Mouse (Mus musculus): Measurements from ENCODE around the gene Hoga1.

DNA sequence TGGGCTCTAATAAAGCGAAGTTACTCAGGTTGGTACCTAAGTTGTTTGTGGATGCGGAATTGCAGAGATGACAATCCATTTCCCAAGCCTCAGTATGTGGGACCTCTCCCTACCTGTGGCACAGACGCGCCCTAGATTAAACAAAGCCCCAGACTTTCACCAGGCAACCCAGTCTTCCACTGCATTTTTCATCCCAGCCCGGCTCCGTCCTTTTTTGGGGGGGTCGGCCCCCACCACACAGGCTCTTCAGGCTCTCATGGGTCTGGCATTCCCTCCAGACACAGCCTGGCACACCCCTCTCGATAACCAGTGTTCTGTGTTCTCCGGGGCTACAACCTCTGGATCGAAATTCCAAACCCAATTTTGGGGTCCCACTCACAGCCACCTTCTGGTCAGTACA is 40.3 kb downstream of the Hoga1 start:
- TF ChIP-seq POLR2A (IDR thresholded peaks at IDR 0.05; ENCODE audit: insufficient read depth, low read depth, low read length) (no peak), CTCF (IDR thresholded peaks at IDR 0.05; ENCODE audit: insufficient read depth, low read depth, low read length) (no peak)

All from olfactory bulb, adult 2 months (tissue).